Mouse (Mus musculus): ENCODE data around the gene Glo1.

DNA sequence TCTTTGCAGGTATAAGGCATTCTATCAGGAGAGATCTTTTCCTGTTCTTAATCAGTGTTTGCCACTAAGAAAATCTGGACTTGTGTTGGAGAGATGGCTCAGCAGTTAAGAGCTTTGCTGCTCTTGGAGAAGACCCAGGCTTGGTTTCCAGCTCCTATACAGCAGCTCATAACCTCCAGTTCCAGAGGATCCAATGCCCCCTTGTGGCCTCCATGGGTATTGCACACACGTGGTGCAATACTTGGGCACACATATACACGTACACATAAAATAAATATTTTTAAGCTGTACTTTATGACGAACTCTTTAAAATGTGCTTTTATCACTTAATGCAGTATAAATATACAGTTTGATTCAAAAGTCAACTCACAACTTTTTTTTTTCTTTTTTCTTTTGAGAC is 22.1 kb upstream of the Glo1 start:
- TF ChIP-seq EP300 (IDR thresholded peaks at IDR 0.05): no peak
- peak; percentile 37 for TF ChIP-seq CTCF (IDR thresholded peaks at IDR 0.05)
